Mouse (Mus musculus) ES-E14 (cell line): ENCODE measurements at regions not wholly inside any gene's neighbourhood (a gene's known extent, or its start where the extent isn't known, plus 50 kb on each side); places are given as distances from the start of the nearest gene placed in this dataset.

Experiments used
- CHD2 ChIP-seq: IDR thresholded peaks from 2 replicates; pipeline ENCODE4 v1.6.1; 2014; ENCODE audit warnings: mild to moderate bottlenecking, low read depth, low read length, inconsistent platforms
- MAFK ChIP-seq: IDR thresholded peaks from 2 replicates; pipeline ENCODE4 v1.6.1; 2014; ENCODE audit warnings: mild to moderate bottlenecking, low read depth, low read length, inconsistent platforms; ENCODE audit not compliant: insufficient read depth
- ZNF384 ChIP-seq: IDR thresholded peaks from 2 replicates; pipeline ENCODE4 v1.6.1; 2012; ENCODE audit warnings: low read depth, low read length, inconsistent platforms

DNA sequence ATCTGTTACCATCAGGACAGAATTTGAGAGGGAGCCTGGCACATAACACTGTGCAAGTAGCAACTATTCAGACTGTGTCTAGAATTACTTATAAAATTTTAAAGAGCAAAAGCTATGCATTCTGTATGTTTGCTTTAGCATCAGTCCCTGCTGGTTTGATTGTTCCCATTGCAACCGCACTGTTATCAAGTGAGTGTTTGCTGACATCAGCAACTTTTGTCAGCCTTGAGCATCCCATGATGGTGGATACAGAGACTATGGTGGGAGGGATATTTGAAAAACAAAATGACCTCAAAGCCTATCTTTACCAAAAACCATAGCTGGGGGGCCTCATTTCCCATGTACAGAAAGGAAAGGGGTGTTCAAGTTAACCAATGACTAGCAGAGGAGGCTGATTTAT, 93.2 kb upstream of the Tapt1 start:
- TF ChIP-seq CHD2 (no peak), ZNF384 (no peak), MAFK (peak; percentile 77)
